Mouse (Mus musculus) 416B (cell line): ENCODE data around the gene Anxa9.

ENCODE experiments used
- DNase-seq: peaks from one replicate; pipeline ENCODE4 v3.0.0; 2011; ENCODE audit warnings: low read depth

The Anxa9 gene

GRCm38 (mm10) chr3:95284062-95284461 is 22.9 kb downstream of the Anxa9 start:
- DNase-seq: no peak

GRCm38 (mm10) chr3:95283589-95283941 is 23.4 kb downstream of the Anxa9 start:
- no peak for DNase-seq

- peak; percentile 86 for DNase-seq
These were observed 23.9 kb downstream of the Anxa9 start for GRCm38 (mm10) chr3:95282865-95283588.

GRCm38 (mm10) chr3:95282381-95282864 is 24.6 kb downstream of the Anxa9 start:
- DNase-seq: peak; percentile 86

- peak; percentile 99 for DNase-seq
These were observed 25.5 kb downstream of the Anxa9 start, which contains the start of the genes Mindy1 and Prune1 for GRCm38 (mm10) chr3:95281216-95282126. TSS of gene Mindy1 (plus strand) at chr3:95281345. TSS of gene Prune1 (minus strand) at chr3:95282076.

GRCm38 (mm10) chr3:95280747-95281146 is 26.2 kb downstream of the Anxa9 start:
- DNase-seq: peak; percentile 70

- no peak for DNase-seq
These were observed 29.8 kb downstream of the Anxa9 start for GRCm38 (mm10) chr3:95277149-95277551.

- DNase-seq: peak; percentile 48
These were observed 30.5 kb downstream of the Anxa9 start for GRCm38 (mm10) chr3:95276428-95276934.

- DNase-seq: no peak
These were observed 31.8 kb downstream of the Anxa9 start for GRCm38 (mm10) chr3:95275161-95275560.

GRCm38 (mm10) chr3:95274453-95274852 is 32.5 kb downstream of the Anxa9 start:
- DNase-seq: no peak

- DNase-seq: no peak
These were observed 33.5 kb downstream of the Anxa9 start for GRCm38 (mm10) chr3:95273471-95273870.

- no peak for DNase-seq
These were observed 36.1 kb downstream of the Anxa9 start for GRCm38 (mm10) chr3:95270766-95271364.

GRCm38 (mm10) chr3:95269789-95270188 is 37.2 kb downstream of the Anxa9 start:
- no peak for DNase-seq

GRCm38 (mm10) chr3:95267855-95268254 is 39.1 kb downstream of the Anxa9 start:
- peak; percentile 45 for DNase-seq

GRCm38 (mm10) chr3:95266052-95266451 is 40.9 kb downstream of the Anxa9 start:
- no peak for DNase-seq

- DNase-seq: no peak
These were observed 42.3 kb downstream of the Anxa9 start for GRCm38 (mm10) chr3:95264724-95265123.

GRCm38 (mm10) chr3:95263089-95263739 is 43.8 kb downstream of the Anxa9 start:
- peak; percentile 77 for DNase-seq

- DNase-seq: no peak
These were observed 45.0 kb downstream of the Anxa9 start for GRCm38 (mm10) chr3:95261975-95262374.

GRCm38 (mm10) chr3:95256931-95257330 is 50.0 kb downstream of the Anxa9 start:
- DNase-seq: no peak

- no peak for DNase-seq
These were observed 56.1 kb downstream of the Anxa9 start, which contains the start of gene Bnipl for GRCm38 (mm10) chr3:95250783-95251424. TSS of gene Bnipl (minus strand) at chr3:95251193.

GRCm38 (mm10) chr3:95250361-95250760 is 56.6 kb downstream of the Anxa9 start:
- no peak for DNase-seq
